Mouse (Mus musculus) layer of hippocampus, adult 2 months (tissue): ENCODE measurements around the gene Plxdc2. TPM values are rescaled to one million over a fixed set of nuclear protein-coding genes. Genes with fewer than 3 reads are reported as not detected.

Experiments used
- DNase-seq, 2 experiments: peaks; one replicate each; pipeline ENCODE4 v3.0.0; 2022; ENCODE audit warnings: low spot score in 2 of 2
- H3K27ac ChIP-seq: fragments of 200-600 bp; 2 replicates; pipeline ENCODE4 v1.8.1; 2022
- H3K4me3 ChIP-seq: fragments of 200-600 bp; 2 replicates; pipeline ENCODE4 v1.8.1; 2022; ENCODE audit warnings: mild to moderate bottlenecking
- CTCF ChIP-seq: fragments of 200-600 bp; conservative IDR thresholded peaks from 2 replicates; pipeline ENCODE4 v1.8.1; 2022; ENCODE audit warnings: antibody characterized with exemption, mild to moderate bottlenecking, moderate library complexity
- total RNA-seq, 2 experiments: library from RNA; stranded (reverse); gene quantifications; 2 replicates each; pipeline ENCODE4 v1.2.3; 2021

Gene Plxdc2
- total RNA-seq, 2 experiments from 2014 or later = 25.2 to 26.6 TPM

DNA sequence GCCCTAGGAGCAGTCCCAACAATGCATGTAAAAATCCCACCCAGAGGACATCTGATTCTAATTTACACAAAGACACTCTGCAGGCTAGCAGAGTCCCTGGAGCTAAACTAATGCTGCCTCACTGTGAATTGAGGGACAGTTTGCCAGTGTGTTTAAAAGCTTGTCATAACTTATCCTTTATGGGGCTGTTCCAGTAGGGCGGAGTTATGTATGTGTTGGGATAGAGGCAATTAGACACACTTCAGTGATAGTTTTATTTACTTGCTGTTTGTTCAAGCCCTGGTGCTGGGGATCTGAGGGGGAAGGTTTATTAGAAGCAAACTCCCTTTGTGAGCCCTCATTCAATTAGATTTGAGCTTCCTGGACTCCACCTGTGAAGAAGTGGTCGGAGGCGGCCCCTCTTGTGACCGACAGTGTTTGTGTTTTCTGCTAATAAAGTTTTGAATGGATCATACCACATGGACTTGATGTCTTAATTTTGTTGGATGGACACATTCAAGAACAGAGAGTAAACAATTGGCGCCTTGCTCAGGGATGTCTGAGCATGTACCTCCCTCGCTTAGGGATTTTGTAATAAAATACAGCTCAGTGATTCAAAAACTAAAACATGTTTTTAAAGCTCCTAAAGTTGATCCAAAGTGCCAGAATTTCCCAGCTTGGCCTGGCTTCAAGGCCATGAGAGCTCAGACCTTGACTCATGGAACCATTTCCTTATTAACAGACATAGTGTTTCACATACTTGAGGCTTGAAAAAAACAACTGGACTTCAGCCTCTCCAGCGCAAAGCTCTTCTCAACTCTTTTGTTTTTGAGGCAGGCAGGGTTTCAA, 94.9 kb downstream of the Plxdc2 start:
- no peak for TF ChIP-seq CTCF
- Histone ChIP-seq H3K27ac (no peak overlapping the region), H3K4me3 (no peak overlapping the region)
- no peak for DNase-seq

- no peak for DNase-seq
- no peak overlapping the region for H3K27ac ChIP-seq
- no peak overlapping the region for H3K4me3 ChIP-seq
- no peak for TF ChIP-seq CTCF
These were observed 95.5 kb downstream of the Plxdc2 start for GRCm38 (mm10) chr2:16451666-16452009.

- DNase-seq = no peak
- H3K27ac ChIP-seq = no peak overlapping the region
- peak; percentile 72 for TF ChIP-seq CTCF
- no peak overlapping the region for H3K4me3 ChIP-seq
These were observed 96.0 kb downstream of the Plxdc2 start for GRCm38 (mm10) chr2:16452080-16452479.

GRCm38 (mm10) chr2:16456264-16456780, 100.2 kb downstream of the Plxdc2 start:
- no peak for DNase-seq
- no peak for TF ChIP-seq CTCF
- no peak overlapping the region for H3K4me3 ChIP-seq
- H3K27ac ChIP-seq = no peak overlapping the region

DNA sequence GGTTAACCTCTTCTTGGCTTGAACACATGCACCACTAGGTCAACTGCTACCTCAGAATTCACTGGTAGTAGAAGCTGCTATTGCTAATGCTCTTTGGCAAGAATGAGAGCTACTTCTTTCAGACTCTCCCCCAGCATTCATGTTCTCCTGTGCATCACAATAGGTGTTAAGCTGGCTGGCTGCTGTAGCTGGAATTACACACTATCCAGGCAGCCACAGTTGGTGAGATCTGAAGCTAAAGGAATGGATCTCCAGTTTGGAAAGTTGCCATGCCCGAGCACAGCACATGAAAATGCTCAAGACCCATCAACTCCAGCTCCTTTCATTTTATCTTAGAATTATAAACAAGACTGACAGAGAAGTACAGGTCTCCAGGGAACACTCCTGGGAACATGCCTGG, 103.4 kb downstream of the Plxdc2 start:
- DNase-seq = no peak
- no peak overlapping the region for H3K27ac ChIP-seq
- no peak for TF ChIP-seq CTCF
- H3K4me3 ChIP-seq = no peak overlapping the region

DNA sequence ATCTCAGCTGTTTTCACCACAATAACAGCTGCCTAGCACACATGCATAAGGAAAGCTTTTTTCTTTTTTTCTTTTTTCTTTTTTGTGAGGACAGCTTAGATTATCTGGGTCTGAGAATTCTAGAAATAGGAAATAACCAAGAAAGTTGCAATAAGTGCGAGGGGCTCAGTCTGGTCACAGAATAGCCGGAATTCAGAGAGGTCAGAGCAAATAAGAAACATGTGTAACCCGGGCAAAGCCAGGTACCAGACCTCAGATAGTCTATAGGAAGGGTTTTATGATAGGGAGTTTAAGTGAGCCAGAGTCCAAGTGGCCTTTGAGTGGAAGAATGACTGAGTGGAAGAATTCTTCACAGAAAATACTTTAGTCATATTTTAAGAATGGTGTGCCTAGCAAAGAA, 114.0 kb downstream of the Plxdc2 start:
- no peak for TF ChIP-seq CTCF
- Histone ChIP-seq H3K4me3 (no peak overlapping the region), H3K27ac (no peak overlapping the region)
- DNase-seq = no peak

GRCm38 (mm10) chr2:16483943-16484342, 127.8 kb downstream of the Plxdc2 start:
- Histone ChIP-seq H3K4me3 (no peak overlapping the region), H3K27ac (no peak overlapping the region)
- peak; percentile 65 to 68 for DNase-seq
- TF ChIP-seq CTCF = no peak

GRCm38 (mm10) chr2:16485970-16486369, 129.9 kb downstream of the Plxdc2 start:
- no peak overlapping the region for H3K4me3 ChIP-seq
- H3K27ac ChIP-seq = no peak overlapping the region
- no peak for DNase-seq
- no peak for TF ChIP-seq CTCF

DNA sequence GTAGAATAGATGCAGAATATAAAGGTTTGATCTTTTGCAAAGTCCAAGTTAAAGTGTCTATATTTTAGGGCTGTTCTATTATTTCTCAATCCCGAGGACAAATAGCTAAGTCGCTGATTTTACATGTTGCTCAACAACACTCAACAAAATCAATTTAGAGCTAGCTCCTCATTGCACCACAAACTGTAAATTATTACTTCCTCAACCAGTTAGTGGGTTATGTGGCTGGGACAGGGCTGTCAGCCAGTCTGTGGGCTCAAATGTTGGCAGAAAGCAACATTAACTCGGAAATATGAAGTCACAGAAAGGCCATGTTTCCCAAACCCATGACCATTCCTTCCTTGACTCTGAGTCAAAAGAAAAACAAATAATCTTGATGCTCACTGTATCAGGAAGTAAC, 135.1 kb downstream of the Plxdc2 start:
- no peak for TF ChIP-seq CTCF
- H3K4me3 ChIP-seq = no peak overlapping the region
- no peak overlapping the region for H3K27ac ChIP-seq
- no peak for DNase-seq

DNA sequence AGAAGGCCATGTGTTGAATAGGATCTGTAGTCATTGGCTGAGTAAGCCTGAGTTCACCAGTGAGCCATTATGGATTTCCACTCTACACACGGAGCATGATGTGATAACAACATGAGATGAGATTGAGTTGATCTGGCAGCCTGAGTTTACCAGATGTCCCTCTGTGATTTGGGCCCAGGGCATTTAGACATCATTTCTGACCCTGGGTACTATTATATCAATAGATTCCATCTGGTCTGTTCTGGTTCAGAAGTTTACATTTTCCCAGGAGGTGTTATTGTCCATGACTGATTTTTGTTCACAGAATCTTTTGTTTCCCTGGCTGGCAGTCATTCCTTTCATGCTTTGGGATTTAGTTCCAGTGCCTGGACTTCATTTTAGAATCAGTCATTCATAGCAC, 146.7 kb downstream of the Plxdc2 start:
- no peak for DNase-seq
- TF ChIP-seq CTCF = no peak

DNA sequence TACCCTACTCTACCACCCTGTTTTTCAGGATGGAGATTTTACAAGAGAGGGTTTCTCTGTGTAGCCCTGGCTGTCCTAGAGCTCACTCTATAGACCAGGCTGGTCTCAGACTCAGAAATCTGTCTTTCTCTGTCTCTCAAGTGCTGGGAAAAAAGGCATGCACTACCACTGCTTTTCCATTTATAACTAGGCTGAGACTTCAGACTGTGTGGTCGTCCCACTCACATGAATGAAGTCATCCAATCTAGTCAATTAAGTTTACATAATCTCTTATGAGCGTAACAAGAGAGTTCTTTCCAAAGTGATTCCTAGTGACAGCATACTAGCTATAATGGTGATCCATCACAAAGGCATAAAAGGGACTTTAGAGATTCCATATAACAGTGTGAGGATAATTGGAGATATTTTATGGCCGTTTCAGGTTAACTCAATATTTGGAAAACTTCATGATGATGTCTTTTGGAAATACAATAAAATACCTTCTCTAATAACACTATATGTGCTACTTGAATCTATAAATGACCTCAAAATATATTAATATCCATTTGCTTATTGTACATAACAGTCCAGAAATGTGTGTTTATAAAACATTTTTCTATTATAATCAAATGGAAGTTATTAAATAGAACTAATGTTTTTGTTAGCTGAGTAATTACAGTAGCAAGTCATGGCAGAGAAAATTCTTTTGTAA, 151.6 kb downstream of the Plxdc2 start:
- DNase-seq = no peak
- Histone ChIP-seq H3K4me3 (no peak overlapping the region), H3K27ac (no peak overlapping the region)
- TF ChIP-seq CTCF = no peak

More for the DNA sequence above, 146.7 kb downstream of the Plxdc2 start:
- Histone ChIP-seq H3K27ac (no peak overlapping the region), H3K4me3 (no peak overlapping the region)

- H3K4me3 ChIP-seq = no peak overlapping the region
- H3K27ac ChIP-seq = no peak overlapping the region
- TF ChIP-seq CTCF = no peak
- no peak for DNase-seq
These were observed 162.0 kb downstream of the Plxdc2 start for GRCm38 (mm10) chr2:16518148-16518547.

GRCm38 (mm10) chr2:16523427-16523826, 167.3 kb downstream of the Plxdc2 start:
- Histone ChIP-seq H3K27ac (peak overlapping the region; percentile 48; the same call in 1 of the 2 replicates), H3K4me3 (no peak overlapping the region)
- no peak for TF ChIP-seq CTCF
- no peak for DNase-seq
